Mouse (Mus musculus) embryonic facial prominence, embryonic 14.5 days (tissue): Measurements from ENCODE around the gene Pgam1. TPM values are rescaled to one million over a fixed set of nuclear protein-coding genes. Genes with fewer than 3 reads are reported as not detected.

Source experiments
- ATAC-seq: fragments of 200-750 bp; cut with Nextera tagmentation; 2 replicates; pipeline ENCODE4 v1.8.0; 2017; ENCODE audit warnings: low read depth, moderate number of reproducible peaks, moderate TSS enrichment
- DNase-seq: peaks from one replicate; pipeline ENCODE4 v3.0.0-alpha.2; 2015; ENCODE audit warnings: low spot score
- H3K27ac ChIP-seq: fragments of 300-500 bp; sonication (generic); replicated peaks from 2 replicates; pipeline ENCODE4 v1.5.1; 2014; ENCODE audit warnings: low read depth, mild to moderate bottlenecking, low read length, moderate library complexity
- H3K27me3 ChIP-seq: fragments of 300-500 bp; sonication (generic); replicated peaks from 2 replicates; pipeline ENCODE4 v1.6.1; 2014; ENCODE audit warnings: low read length; ENCODE audit not compliant: control insufficient read depth, insufficient read depth
- H3K36me3 ChIP-seq: fragments of 300-500 bp; sonication (generic); 2 replicates; pipeline ENCODE4 v1.6.1; 2014; ENCODE audit warnings: low read length, mixed read lengths; ENCODE audit not compliant: control insufficient read depth, insufficient read depth
- H3K4me1 ChIP-seq: fragments of 300-500 bp; sonication (generic); 2 replicates; pipeline ENCODE4 v1.6.1; 2014; ENCODE audit warnings: antibody characterized with exemption, low read length; ENCODE audit not compliant: control insufficient read depth, insufficient read depth
- H3K4me2 ChIP-seq: fragments of 300-500 bp; sonication (generic); 2 replicates; pipeline ENCODE4 v1.6.1; 2014; ENCODE audit warnings: low read depth, mild to moderate bottlenecking, low read length, moderate library complexity, mixed read lengths
- H3K4me3 ChIP-seq: fragments of 300-500 bp; sonication (generic); 2 replicates; pipeline ENCODE4 v1.5.1; 2014; ENCODE audit warnings: low read depth, mild to moderate bottlenecking, low read length
- H3K9ac ChIP-seq: fragments of 300-500 bp; sonication (generic); 2 replicates; pipeline ENCODE4 v1.6.1; 2014; ENCODE audit warnings: low read depth, mild to moderate bottlenecking, low read length, moderate library complexity, mixed read lengths
- H3K9me3 ChIP-seq: fragments of 300-500 bp; sonication (generic); 2 replicates; pipeline ENCODE4 v1.6.1; 2016; ENCODE audit warnings: low read length; ENCODE audit not compliant: control insufficient read depth
- WGBS: fragments of 180-500 bp; shearing (Covaris S2); extraction: QIAGEN DNeasy Blood & Tissue Kit; methylation state at CpG from one replicate; pipeline ENCODE4 v1.1.7; 2014; 5-methylcytosine and 5-hydroxymethylcytosine counted together
- polyA plus RNA-seq: library from polyadenylated mRNA; unstranded; fragments of >200 nt; fragmentation: Nextera tagmentation; extraction: Ambion mirVana; gene quantifications from 2 replicates; pipeline ENCODE4 v1.2.1, GENCODE M21; 2014

Gene Pgam1
- polyA plus RNA-seq, 1 experiment from 2014 or later: 522 TPM

DNA sequence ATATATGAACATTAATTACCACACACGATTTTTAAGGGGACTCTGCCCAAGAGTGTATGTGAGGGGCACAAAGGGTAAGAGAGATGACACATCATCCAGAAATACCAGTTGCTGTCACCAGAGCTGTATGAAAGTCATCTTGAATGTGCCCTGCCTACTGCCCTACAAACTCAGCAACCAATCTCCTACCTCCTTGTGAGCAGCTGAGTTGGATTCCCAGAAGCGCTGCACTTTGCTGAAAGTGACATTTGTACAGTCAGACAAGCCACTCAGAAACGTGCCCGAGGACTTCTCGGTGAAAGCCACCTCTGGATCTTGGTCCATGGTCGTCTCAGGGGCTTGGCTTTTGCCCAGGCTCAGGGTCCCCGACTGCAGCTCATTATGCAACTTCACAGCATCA lies 16.8 kb upstream of the Pgam1 start:
- ATAC-seq (no peak), DNase-seq (no peak)
- Histone ChIP-seq H3K9ac (peak overlapping the region; percentile 57), H3K27me3 (no peaks in the 10 kb centered on the region), H3K9me3 (no peaks in the 10 kb centered on the region), H3K4me3 (peak overlapping the region; percentile 62), H3K36me3 (peaks cover 23% of the 10 kb centered on the region), H3K4me2 (peak overlapping the region; percentile 75), H3K4me1 (peaks cover 3% of the 10 kb centered on the region; the same call in 1 of the 2 replicates), H3K27ac (no peak overlapping the region)
- 50% methylated on average over 7 of the region's 7 CpGs for WGBS

DNA sequence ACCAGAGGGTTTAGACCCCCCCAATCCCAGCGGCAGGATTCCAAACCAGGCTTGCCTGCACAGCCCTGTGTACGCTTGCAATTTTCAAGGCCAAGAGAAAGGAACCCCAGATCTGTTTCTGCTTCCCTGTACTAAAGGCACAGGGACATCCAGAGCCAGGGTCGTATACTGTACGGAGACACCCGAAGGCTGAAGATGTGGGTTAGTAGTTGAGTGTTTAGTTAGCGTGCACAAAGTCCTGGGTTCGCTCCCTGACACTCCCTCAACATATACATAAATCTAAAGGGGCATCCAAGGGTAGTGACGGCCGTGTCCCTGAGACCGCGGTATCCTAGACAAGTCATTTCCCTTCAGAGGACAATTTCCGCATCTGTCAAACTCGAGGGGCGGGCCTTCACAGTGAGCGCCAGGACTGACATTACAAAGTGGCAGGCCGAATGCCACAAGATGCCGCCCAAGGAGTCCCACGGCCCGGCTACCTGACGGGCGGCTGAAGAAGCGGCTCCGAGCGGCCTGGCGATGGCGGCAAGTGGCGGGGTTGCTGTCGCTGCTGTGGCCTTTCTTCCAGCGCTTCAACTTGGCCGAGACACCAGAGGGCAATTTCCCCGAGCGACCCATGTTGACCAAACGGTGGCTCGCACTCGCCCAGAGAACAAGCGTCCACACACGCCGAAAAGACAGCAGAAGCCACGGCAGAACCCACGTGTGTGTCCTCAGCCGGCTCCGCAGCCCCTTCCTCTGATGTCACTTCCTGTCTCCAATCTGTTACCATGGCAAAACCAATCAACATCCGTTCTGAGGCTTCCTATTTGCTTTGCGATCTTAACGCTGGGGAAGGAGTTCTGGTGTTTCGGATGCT lies 16.0 kb upstream of the Pgam1 start, which contains the start of gene Rrp12:
Gene Rrp12, minus strand, starts transcription at position 714 of the 859 bp plus-strand sequence.
- Histone ChIP-seq H3K4me2 (peak within 1 kb of the TSS; percentile 75), H3K27me3 (no peaks in the 10 kb centered on the region), H3K36me3 (peaks cover 16% of the 10 kb centered on the region; the same call in 1 of the 2 replicates), H3K4me1 (peaks cover 3% of the 10 kb centered on the region; the same call in 1 of the 2 replicates), H3K4me3 (peak within 1 kb of the TSS; percentile 62), H3K9me3 (no peaks in the 10 kb centered on the region), H3K9ac (peak within 1 kb of the TSS; percentile 57), H3K27ac (no peak within 1 kb of the TSS; the same call in 1 of the 2 replicates)
- ATAC-seq: peak; percentile 93
- under 1% methylated on average over 27 of the region's 46 CpGs for WGBS
- peak; percentile 96 for DNase-seq

DNA sequence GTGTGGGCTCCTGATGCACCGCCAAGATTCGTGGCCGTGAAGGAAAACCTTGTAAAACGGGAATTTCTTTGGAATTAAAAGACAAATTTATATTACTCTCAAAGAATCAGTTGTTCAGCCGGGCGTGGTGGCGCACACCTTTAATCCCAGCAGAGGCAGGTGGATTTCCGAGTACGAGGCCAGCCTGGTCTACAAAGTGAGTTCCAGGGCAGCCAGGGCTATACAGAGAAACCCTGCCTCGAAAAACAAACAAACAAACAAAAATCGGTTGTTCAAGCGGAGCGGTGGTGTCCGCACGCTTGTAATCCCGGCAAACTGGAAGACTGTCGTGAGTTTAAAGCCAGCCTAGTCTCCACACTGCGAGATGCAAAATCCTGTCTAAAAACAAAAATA lies 15.4 kb upstream of the Pgam1 start:
- peak; percentile 15; the same call in 1 of the 2 replicates for ATAC-seq
- Histone ChIP-seq H3K9me3 (no peaks in the 10 kb centered on the region), H3K4me3 (peak overlapping the region; percentile 62), H3K4me2 (peak overlapping the region; percentile 75), H3K27ac (no peak overlapping the region; the same call in 1 of the 2 replicates), H3K4me1 (peaks cover 3% of the 10 kb centered on the region; the same call in 1 of the 2 replicates), H3K36me3 (peaks cover 10% of the 10 kb centered on the region; the same call in 1 of the 2 replicates), H3K27me3 (no peaks in the 10 kb centered on the region), H3K9ac (peak overlapping the region; percentile 57)
- no peak for DNase-seq
- WGBS: 17% methylated on average over 18 of the region's 18 CpGs

DNA sequence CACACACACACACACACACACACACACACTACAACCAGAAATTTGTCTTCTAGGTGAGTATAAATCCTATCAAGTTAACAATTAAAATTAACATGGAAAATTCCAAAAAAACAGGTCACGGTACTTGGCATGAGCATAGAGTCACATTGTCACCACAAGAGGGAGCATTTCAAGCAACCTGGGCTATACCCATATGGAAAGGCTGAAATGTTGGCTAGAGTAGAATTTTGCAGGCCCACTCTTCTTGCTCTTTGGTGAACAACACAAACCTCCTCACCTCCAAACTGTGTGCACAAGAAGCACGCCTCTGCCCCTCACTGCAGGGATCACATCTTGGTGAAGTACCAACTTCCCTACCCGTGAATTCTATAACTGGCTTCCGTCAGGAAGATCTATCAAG lies 12.9 kb upstream of the Pgam1 start:
- Histone ChIP-seq H3K4me1 (peaks cover 3% of the 10 kb centered on the region; the same call in 1 of the 2 replicates), H3K27me3 (no peaks in the 10 kb centered on the region)
- 51% methylated on average over 4 of the region's 4 CpGs for WGBS

DNA sequence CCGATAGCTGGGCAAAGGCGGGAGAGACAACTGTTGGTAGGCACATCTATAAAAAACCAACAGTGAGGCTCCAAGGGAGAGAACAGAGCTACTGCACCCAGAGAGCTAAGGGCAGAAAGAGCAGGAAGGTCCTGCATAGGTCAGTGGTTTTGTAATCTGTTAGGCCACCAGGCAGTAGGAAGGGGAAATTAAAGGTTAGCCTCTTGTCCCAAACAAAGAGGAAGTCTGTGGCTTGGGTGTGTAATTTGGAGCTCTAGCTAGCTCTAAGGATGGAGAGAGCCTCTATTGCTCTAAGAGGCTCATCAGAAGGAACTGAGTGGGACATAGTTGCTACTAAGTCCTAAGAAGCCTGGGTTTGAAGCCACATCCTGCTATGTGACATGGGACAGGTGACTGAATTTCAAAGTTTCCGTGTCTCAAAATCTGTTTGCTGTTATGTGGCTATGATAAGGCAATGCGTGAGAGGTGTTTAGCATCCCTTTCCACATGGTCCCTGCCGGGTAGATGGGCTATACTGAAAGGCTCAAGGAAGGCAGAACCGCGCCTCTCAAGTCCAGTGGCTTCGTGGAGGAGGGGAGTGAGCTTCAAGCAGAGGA lies 11.1 kb upstream of the Pgam1 start:
- H3K4me2 ChIP-seq: no peak overlapping the region
- 78% methylated on average over 8 of the region's 8 CpGs for WGBS
- no peak for DNase-seq
- no peak for ATAC-seq
- no peaks in the 10 kb centered on the region for H3K27me3 ChIP-seq
- H3K4me1 ChIP-seq: no peaks in the 10 kb centered on the region
- no peak overlapping the region for H3K4me3 ChIP-seq
- no peaks in the 10 kb centered on the region for H3K36me3 ChIP-seq
- H3K9me3 ChIP-seq: no peaks in the 10 kb centered on the region
- no peak overlapping the region for H3K27ac ChIP-seq
- H3K9ac ChIP-seq: no peak overlapping the region

More for the DNA sequence above, 12.9 kb upstream of the Pgam1 start:
- no peak overlapping the region for H3K4me3 ChIP-seq
- no peak overlapping the region for H3K9ac ChIP-seq
- DNase-seq (peak; percentile 62), ATAC-seq (no peak)
- no peak overlapping the region for H3K4me2 ChIP-seq
- H3K36me3 ChIP-seq: no peaks in the 10 kb centered on the region
- no peak overlapping the region for H3K27ac ChIP-seq
- H3K9me3 ChIP-seq: no peaks in the 10 kb centered on the region

DNA sequence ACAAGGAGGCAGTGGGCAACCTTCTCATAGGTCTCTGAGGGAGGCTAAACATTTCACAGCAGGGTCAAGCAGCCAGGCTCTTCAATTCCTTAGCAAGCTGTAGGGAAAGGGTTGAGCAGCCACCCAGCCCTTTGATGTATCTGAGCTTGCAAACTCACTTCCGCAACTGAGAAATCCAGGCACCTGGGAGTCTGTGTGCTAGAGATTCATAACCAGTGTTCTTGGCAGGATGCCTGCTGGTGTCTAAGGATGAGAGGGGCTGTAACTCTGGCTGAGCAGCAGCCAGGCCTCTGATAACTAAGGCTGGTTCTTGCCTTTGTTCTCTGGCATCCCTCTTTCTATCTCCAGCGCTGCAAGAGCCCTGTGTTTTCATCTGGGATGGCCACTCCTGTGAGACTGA lies 10.0 kb upstream of the Pgam1 start:
- peak; percentile 76 for DNase-seq
- ATAC-seq: peak; percentile 24; the same call in 1 of the 2 replicates
- Histone ChIP-seq H3K4me3 (no peak overlapping the region), H3K4me1 (no peaks in the 10 kb centered on the region), H3K36me3 (no peaks in the 10 kb centered on the region), H3K9ac (no peak overlapping the region), H3K4me2 (no peak overlapping the region), H3K9me3 (no peaks in the 10 kb centered on the region), H3K27me3 (no peaks in the 10 kb centered on the region), H3K27ac (no peak overlapping the region)
- WGBS: 42% methylated on average over 2 of the region's 2 CpGs

DNA sequence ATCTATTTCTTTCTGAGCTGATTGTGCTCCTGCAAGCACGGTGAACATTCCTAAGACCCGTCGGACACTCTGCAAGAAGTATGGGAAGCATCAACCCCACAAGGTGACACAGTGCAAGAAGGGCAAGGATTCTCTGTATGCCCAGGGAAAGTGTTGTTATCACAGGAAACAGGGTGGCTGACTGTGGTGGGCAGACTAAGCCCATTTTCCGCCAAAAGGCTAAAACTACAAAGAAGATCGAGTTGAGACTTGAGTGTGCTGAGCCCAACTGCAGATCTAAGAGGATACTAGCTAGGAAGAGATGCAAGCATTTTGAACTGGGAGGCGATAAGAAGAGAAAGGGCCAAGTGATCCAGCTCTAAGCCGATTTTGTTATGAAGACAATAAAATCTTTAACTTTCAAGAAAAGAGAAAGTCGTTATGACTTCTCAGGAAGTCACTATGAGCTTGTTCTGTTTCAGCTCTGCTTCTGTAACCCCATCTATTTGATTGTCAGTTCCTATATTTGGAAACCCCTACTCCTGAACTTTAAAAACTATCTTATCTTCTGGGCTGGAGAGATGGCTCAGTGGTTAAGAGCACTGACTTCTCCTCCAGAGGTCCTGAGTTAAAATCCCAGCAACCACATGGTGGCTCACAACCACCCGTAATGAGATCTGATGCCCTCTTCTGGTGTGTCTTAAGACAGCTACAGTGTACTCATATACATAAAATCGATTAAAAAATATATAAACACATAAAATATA lies 8.7 kb upstream of the Pgam1 start:
- Histone ChIP-seq H3K4me3 (no peak overlapping the region), H3K27ac (no peak overlapping the region), H3K4me1 (no peaks in the 10 kb centered on the region; the same call in 1 of the 2 replicates), H3K36me3 (no peaks in the 10 kb centered on the region), H3K9me3 (no peaks in the 10 kb centered on the region), H3K4me2 (no peak overlapping the region), H3K27me3 (no peaks in the 10 kb centered on the region), H3K9ac (no peak overlapping the region)
- 83% methylated on average over 10 of the region's 10 CpGs for WGBS
- ATAC-seq (no peak), DNase-seq (no peak)

DNA sequence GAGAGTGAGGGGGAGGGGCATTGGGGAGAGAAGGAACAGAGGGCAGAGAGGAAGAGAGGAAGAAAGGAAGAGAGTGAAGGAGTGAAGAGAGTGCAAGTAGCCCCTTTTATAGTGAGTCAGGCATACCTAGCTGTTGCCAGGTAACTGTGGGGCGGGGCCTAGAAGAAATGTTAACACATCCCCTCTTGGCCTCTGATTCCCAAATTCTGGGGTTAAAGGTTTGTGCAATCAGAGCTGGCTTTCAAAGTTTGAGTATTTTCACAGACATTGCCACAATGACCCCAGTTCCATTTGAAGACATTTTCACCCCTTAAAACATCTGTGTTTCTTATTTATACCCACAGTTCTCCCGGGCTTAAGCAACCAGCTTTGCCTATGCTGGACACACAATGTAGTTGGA lies 6.5 kb upstream of the Pgam1 start:
- H3K36me3 ChIP-seq: no peaks in the 10 kb centered on the region
- no peak for DNase-seq
- H3K4me1 ChIP-seq: no peaks in the 10 kb centered on the region; the same call in 1 of the 2 replicates
- no peak overlapping the region for H3K9ac ChIP-seq
- WGBS: 74% methylated on average over 2 of the region's 2 CpGs
- no peak for ATAC-seq
- H3K4me3 ChIP-seq: no peak overlapping the region
- H3K27me3 ChIP-seq: no peaks in the 10 kb centered on the region
- no peak overlapping the region for H3K4me2 ChIP-seq
- H3K27ac ChIP-seq: no peak overlapping the region
- no peaks in the 10 kb centered on the region for H3K9me3 ChIP-seq
